Mouse (Mus musculus) stomach, embryonic 15.5 days (tissue): Measurements from ENCODE around the gene Noxa1. TPM values are rescaled to one million over a fixed set of nuclear protein-coding genes. Genes with fewer than 3 reads are reported as not detected.
A peak's percentile ranks its signal among the peaks of the same experiment; 100 is the strongest.

Experiments
- ATAC-seq: fragments of 200-750 bp; cut with Nextera tagmentation; 2 replicates; pipeline ENCODE4 v1.8.0; 2017; ENCODE audit warnings: low read depth, moderate number of reproducible peaks, moderate TSS enrichment; ENCODE audit not compliant: insufficient read depth, low FRiP score
- H3K27ac ChIP-seq: fragments of 300-500 bp; sonication (generic); 2 replicates; pipeline ENCODE4 v1.5.1; 2015; ENCODE audit warnings: mild to moderate bottlenecking, inconsistent platforms
- H3K27me3 ChIP-seq: fragments of 300-500 bp; sonication (generic); replicated peaks from 2 replicates; pipeline ENCODE4 v1.6.1; 2015; ENCODE audit warnings: inconsistent platforms
- H3K36me3 ChIP-seq: fragments of 300-500 bp; sonication (generic); 2 replicates; pipeline ENCODE4 v1.6.1; 2015; ENCODE audit warnings: inconsistent platforms
- H3K4me1 ChIP-seq: fragments of 300-500 bp; sonication (generic); 2 replicates; pipeline ENCODE4 v1.6.1; 2015; ENCODE audit warnings: inconsistent platforms
- H3K4me2 ChIP-seq: fragments of 300-500 bp; sonication (generic); 2 replicates; pipeline ENCODE4 v1.6.1; 2015; ENCODE audit warnings: mild to moderate bottlenecking, inconsistent platforms
- H3K4me3 ChIP-seq: fragments of 300-500 bp; sonication (generic); replicated peaks from 2 replicates; pipeline ENCODE4 v1.5.1; 2015; ENCODE audit warnings: inconsistent platforms
- H3K9ac ChIP-seq: fragments of 300-500 bp; sonication (generic); 2 replicates; pipeline ENCODE4 v1.6.1; 2015; ENCODE audit warnings: inconsistent platforms
- H3K9me3 ChIP-seq: fragments of 300-500 bp; sonication (generic); 2 replicates; pipeline ENCODE4 v1.6.1; 2016; ENCODE audit warnings: inconsistent platforms
- WGBS: fragments of 180-500 bp; shearing (Covaris S2); methylation state at CpG from one replicate; pipeline ENCODE4 v1.1.7; 2015; 5-methylcytosine and 5-hydroxymethylcytosine counted together
- polyA plus RNA-seq: library from polyadenylated mRNA; unstranded; fragments of >200 nt; fragmentation: Nextera tagmentation; extraction: Ambion mirVana; gene quantifications from 2 replicates; pipeline ENCODE4 v1.2.1, GENCODE M21; 2015

The Noxa1 gene
- polyA plus RNA-seq, 1 experiment from 2014 or later = 11.4 TPM

DNA sequence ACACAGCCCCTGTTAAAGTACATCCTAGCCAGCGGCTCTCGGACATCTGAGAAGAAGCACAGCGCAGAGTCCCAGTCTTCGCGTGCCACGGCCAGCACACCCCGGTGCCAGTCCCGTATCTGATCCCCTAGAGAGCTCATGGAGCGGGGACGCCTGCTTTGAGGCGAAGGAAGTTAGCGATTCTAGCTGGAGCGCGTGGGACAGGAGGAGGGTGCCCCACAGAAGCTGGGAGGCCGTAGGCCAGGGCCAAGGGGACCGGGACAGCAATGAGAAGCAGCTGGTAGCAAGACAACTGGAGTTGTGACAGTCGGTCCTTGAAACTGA, 202 bp downstream of the Noxa1 start:
- Histone ChIP-seq H3K4me1 (peaks cover 8% of the 10 kb centered on the region; the same call in 1 of the 2 replicates), H3K36me3 (no peaks in the 10 kb centered on the region), H3K9me3 (no peaks in the 10 kb centered on the region), H3K9ac (0 out of 2 replicates have a peak overlapping the region, but pooled peaks have one; percentile 19), H3K27me3 (no peaks in the 10 kb centered on the region), H3K27ac (no peak overlapping the region), H3K4me3 (peak overlapping the region; percentile 25), H3K4me2 (peak overlapping the region; percentile 56)
- WGBS = 41% methylated on average over 17 of the region's 17 CpGs
- ATAC-seq = no peak; the same call in 1 of the 2 replicates

DNA sequence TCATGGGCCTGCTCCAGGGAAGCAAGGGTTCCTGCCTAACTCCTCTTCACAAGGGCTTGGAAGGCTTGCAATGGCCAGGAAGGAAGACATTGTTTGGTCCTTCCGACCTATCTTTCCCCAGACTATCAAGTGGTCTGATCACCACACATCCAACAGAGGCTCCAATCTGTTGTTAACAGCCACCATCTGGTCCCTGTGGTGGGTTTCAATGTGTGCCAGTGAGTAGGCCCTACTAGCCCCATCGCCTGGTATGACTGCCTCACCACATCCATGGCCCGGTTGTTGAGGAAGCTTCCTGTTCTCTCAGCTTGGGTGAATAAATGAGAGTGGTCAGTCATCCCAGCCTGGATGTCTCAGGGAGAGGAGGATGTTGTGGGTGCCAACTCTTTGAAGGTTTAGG, 6.3 kb downstream of the Noxa1 start:
- no peak for ATAC-seq

DNA sequence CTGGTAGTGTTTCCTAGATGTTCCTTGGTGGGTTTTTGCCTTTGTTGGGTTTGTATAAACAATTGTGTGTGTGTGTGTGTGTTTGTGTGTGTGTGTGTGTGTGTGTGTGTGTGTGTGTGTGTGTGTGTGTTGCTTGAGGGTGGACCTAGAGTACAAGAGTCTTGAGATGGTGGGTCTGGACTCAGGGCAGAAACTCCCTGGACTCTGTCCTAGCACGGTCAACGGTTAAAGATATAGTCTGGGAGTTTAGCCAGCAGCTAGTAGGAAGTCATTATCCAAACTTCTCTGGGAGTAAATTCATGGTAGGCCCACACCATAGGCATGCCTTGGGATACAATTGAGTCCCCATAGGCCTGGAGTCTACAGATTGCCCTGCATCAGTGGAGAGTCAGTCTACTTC, 7.1 kb downstream of the Noxa1 start:
- Histone ChIP-seq H3K27me3 (no peaks in the 10 kb centered on the region), H3K36me3 (no peaks in the 10 kb centered on the region), H3K4me2 (no peak overlapping the region), H3K27ac (no peak overlapping the region), H3K9me3 (no peaks in the 10 kb centered on the region), H3K4me1 (0 out of 2 replicates have a peak, but pooled peaks cover 4% of the 10 kb centered on the region), H3K4me3 (no peak overlapping the region), H3K9ac (no peak overlapping the region)
- WGBS = 92% methylated on average over 2 of the region's 2 CpGs
- no peak for ATAC-seq

More for the DNA sequence above, 6.3 kb downstream of the Noxa1 start:
- H3K27ac ChIP-seq = no peak overlapping the region
- no peak overlapping the region for H3K9ac ChIP-seq
- no peak overlapping the region for H3K4me3 ChIP-seq
- no peaks in the 10 kb centered on the region for H3K9me3 ChIP-seq
- no peaks in the 10 kb centered on the region for H3K27me3 ChIP-seq
- H3K4me1 ChIP-seq = 0 out of 2 replicates have a peak, but pooled peaks cover under 1% of the 10 kb centered on the region
- H3K36me3 ChIP-seq = no peaks in the 10 kb centered on the region
- 73% methylated on average over 3 of the region's 3 CpGs for WGBS
- no peak overlapping the region for H3K4me2 ChIP-seq

DNA sequence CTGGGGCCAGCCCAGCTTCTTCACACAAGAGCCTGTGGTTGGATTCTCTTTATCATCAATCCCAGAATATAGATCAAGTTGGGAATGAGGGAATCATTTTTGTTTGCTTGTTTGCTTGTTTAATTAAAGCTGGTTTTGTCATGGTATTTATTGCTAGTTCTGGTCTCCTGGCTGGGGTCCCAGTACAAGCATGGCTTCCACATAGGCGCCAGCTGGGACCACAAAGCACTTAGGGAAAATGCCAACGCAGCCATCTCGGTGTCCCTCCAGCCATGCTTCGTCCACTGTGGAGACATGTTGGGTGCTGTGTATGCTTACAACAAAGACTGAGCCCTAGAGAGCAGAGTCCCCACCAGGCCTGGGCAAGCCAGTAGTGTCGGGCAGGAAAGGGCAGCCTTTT, 9.4 kb downstream of the Noxa1 start:
- Histone ChIP-seq H3K36me3 (no peaks in the 10 kb centered on the region), H3K4me1 (0 out of 2 replicates have a peak, but pooled peaks cover 4% of the 10 kb centered on the region), H3K27me3 (no peaks in the 10 kb centered on the region), H3K27ac (no peak overlapping the region), H3K4me2 (no peak overlapping the region), H3K9me3 (no peaks in the 10 kb centered on the region), H3K9ac (no peak overlapping the region), H3K4me3 (no peak overlapping the region)
- no peak for ATAC-seq
- WGBS = 87% methylated on average over 5 of the region's 5 CpGs

DNA sequence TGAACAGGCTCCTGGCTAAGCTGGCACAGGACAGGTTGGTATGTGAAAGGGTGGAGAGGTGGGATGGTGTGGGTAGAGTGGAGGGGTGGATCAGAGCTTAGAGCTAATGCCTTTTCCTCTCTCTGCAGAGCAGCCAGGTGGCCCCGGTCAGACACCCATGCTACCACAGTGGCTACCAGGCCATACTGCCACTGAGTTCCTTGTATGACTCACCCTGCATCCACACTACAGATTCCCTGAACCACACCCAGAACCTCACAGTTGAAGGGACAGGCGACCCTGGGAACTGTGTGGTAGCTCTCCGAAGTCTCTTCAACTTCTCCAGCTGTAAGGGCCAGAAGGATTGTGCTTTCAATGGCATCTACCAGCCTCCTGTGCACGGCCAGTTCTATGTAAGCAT, 11.3 kb downstream of the Noxa1 start:
- 77% methylated on average over 4 of the region's 4 CpGs for WGBS

DNA sequence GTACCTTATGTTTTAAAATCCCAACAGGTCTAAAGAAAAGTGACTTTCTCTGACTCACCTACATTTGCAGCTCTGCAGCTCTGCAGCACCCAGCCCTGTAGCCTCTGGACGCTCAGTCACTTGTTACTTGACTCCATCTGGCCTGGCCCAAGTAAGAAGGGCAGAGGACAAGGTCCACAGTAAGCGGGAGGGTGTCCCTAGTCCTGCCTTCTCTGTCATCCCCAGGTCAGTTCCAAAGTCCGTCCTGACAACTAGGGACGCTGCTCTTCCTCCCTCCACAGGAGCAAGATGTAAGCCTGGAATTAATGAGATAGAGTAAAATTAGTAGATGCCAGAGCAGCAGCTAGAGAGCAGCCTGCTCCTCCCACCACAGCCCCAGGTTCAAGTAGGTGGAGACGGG, 14.9 kb downstream of the Noxa1 start, which contains the start of gene Entpd8:
Entpd8 (plus strand) TSS at position 229 of the 400 bp plus-strand sequence.
- WGBS = 50% methylated on average over 5 of the region's 5 CpGs
- Histone ChIP-seq H3K36me3 (no peaks in the 10 kb centered on the region), H3K27ac (peak within 1 kb of the TSS; percentile 46; the same call in 1 of the 2 replicates), H3K4me1 (0 out of 2 replicates have a peak, but pooled peaks cover 4% of the 10 kb centered on the region), H3K9ac (no peak within 1 kb of the TSS), H3K4me2 (no peak within 1 kb of the TSS), H3K9me3 (no peaks in the 10 kb centered on the region), H3K4me3 (no peak within 1 kb of the TSS), H3K27me3 (no peaks in the 10 kb centered on the region)
- ATAC-seq = peak; percentile 35; the same call in 1 of the 2 replicates

More for the DNA sequence above, 11.3 kb downstream of the Noxa1 start:
- ATAC-seq = peak; percentile 51
- no peaks in the 10 kb centered on the region for H3K27me3 ChIP-seq
- H3K4me1 ChIP-seq = 0 out of 2 replicates have a peak, but pooled peaks cover 4% of the 10 kb centered on the region
- H3K27ac ChIP-seq = no peak overlapping the region
- no peak overlapping the region for H3K4me3 ChIP-seq
- H3K9me3 ChIP-seq = no peaks in the 10 kb centered on the region
- no peak overlapping the region for H3K9ac ChIP-seq
- H3K36me3 ChIP-seq = no peaks in the 10 kb centered on the region
- no peak overlapping the region for H3K4me2 ChIP-seq

DNA sequence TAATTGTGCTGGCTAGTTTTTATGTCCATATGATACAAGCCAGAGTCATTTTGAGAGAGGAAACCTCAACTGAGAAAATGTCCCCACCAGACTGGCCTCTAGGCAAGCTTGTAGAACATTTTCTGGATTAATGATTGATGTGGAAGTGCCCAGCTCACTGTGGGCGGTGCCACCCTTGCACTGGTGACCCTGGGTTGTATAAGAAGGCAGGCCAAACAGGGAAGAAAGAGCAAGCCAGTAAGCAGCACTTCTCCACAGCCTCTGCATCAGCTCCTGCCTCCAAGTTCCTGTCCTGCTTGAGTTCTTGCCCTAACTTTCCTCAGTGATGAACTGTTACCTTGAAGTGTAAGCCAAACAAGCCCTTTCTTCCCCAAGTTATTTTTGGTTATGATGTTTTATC, 16.0 kb downstream of the Noxa1 start:
- no peak for ATAC-seq
- Histone ChIP-seq H3K27ac (no peak overlapping the region), H3K4me1 (0 out of 2 replicates have a peak, but pooled peaks cover 4% of the 10 kb centered on the region), H3K4me3 (no peak overlapping the region), H3K9me3 (no peaks in the 10 kb centered on the region), H3K36me3 (no peaks in the 10 kb centered on the region), H3K27me3 (no peaks in the 10 kb centered on the region), H3K9ac (no peak overlapping the region), H3K4me2 (no peak overlapping the region)
- WGBS = 73% methylated on average over 1 of the region's 1 CpGs

DNA sequence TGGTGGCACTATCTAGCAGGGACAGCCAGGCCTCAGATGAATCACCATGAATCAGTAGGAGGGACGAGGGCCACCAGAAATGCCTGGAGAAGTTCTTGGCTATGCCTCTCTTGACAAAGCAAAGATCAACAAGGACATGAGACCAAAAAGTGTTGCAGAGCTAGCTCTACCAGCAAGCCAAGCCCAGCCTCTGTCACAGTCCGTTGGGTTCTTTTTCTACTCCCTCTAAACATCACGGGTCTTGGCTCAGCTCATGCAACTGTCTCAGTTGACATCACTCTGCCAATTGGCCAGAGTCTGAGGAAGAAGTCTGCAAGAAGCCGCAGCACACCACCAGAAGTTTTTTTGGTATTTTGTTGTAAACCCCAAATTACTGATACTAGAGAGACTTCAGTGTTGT, 19.4 kb downstream of the Noxa1 start:
- Histone ChIP-seq H3K9ac (no peak overlapping the region), H3K9me3 (no peaks in the 10 kb centered on the region), H3K27ac (no peak overlapping the region), H3K4me3 (no peak overlapping the region), H3K4me2 (no peak overlapping the region), H3K4me1 (no peaks in the 10 kb centered on the region), H3K27me3 (no peaks in the 10 kb centered on the region), H3K36me3 (no peaks in the 10 kb centered on the region)
- ATAC-seq = no peak
- 65% methylated on average over 4 of the region's 4 CpGs for WGBS

DNA sequence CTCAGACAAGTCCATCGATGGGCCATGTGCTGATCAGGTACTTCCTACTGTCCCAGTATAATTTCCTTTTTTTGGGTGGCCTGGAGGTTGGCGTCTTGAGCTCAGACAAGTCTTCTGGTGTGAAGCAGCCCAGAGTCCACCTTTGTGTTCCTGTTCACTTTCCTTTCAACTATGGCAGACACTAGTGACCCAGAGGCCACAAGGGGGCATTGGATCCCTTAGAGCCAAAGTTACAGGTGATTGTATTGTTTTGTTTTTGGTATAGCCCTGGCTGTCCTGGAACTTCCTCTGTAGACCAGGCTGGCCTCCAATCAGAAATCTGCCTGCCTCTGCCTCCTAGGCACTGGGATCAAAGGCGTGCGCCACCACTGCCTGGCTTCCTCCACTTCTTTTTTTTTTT, 22.6 kb downstream of the Noxa1 start:
- no peak overlapping the region for H3K9ac ChIP-seq
- 87% methylated on average over 4 of the region's 4 CpGs for WGBS
- H3K4me2 ChIP-seq = no peak overlapping the region
- ATAC-seq = no peak
- no peaks in the 10 kb centered on the region for H3K9me3 ChIP-seq
- no peaks in the 10 kb centered on the region for H3K4me1 ChIP-seq
- no peaks in the 10 kb centered on the region for H3K27me3 ChIP-seq
- no peaks in the 10 kb centered on the region for H3K36me3 ChIP-seq
- no peak overlapping the region for H3K27ac ChIP-seq
- no peak overlapping the region for H3K4me3 ChIP-seq

DNA sequence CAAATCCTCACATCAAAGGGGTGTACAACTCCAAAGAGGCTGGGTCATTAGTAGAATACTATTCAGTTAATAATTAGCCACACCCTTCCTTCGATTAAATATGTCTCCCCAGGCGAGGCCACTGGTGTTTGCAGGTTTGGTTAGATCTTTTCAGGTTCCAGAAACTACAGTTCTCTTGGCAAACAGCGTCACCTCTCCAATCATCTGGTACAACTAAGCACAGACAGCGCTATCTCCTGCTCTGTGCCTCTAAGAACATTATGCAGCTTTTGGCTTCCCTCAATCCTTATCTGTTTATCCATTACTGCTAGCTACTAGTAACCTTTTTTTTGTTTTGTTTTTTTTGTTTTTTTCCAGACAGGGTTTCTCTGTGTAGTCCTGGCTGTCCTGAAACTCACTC, 25.4 kb downstream of the Noxa1 start:
- WGBS = 67% methylated on average over 4 of the region's 4 CpGs
- H3K4me1 ChIP-seq = no peaks in the 10 kb centered on the region
- H3K9me3 ChIP-seq = no peaks in the 10 kb centered on the region
- H3K27ac ChIP-seq = no peak overlapping the region
- H3K36me3 ChIP-seq = no peaks in the 10 kb centered on the region
- no peak overlapping the region for H3K9ac ChIP-seq
- ATAC-seq = no peak
- no peak overlapping the region for H3K4me2 ChIP-seq
- no peak overlapping the region for H3K4me3 ChIP-seq
- no peaks in the 10 kb centered on the region for H3K27me3 ChIP-seq

DNA sequence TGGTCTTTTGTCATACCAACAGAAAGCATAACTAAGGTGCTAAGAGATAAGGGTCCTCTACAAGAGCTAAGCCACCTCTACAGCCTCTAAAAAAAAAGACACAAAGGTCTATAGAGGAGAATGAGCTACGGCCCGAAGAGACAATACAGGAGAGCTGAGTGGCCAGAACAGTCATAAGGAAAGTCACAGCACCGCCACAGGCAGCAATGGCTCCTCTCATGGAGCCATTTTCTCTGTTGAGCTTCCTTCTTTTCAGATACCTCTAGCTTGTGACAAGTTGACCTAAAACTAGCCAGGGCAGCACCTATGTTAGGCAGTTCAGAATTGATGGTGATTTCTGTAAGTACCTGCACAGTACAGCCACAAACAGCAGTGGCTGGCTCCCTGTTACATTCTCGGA, 28.4 kb downstream of the Noxa1 start:
- no peak overlapping the region for H3K27ac ChIP-seq
- WGBS = 78% methylated on average over 4 of the region's 4 CpGs
- H3K9me3 ChIP-seq = no peaks in the 10 kb centered on the region
- no peak for ATAC-seq
- H3K36me3 ChIP-seq = 0 out of 2 replicates have a peak, but pooled peaks cover 3% of the 10 kb centered on the region
- no peaks in the 10 kb centered on the region for H3K27me3 ChIP-seq
- no peaks in the 10 kb centered on the region for H3K4me1 ChIP-seq
- H3K4me3 ChIP-seq = no peak overlapping the region
- H3K9ac ChIP-seq = no peak overlapping the region
- no peak overlapping the region for H3K4me2 ChIP-seq

DNA sequence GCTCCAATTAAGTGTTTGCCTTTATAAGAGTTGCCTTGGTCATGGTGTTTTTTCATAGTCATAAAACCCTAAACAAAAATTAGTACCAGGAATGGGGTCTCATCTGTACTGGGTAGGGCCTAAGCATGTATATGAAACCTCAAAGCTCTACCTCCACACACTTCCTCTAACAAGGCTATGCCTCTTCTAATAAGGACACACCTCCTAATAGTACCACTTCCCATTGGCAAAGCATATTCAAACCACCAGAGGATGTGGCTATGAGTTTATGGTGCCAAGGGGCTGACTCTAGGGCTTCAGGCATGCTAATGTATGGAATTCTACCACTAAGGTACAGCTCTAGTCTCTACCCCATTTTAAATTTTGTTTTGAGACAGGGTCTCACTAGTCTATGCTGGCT, 29.4 kb downstream of the Noxa1 start:
- Histone ChIP-seq H3K4me3 (no peak overlapping the region), H3K9ac (no peak overlapping the region), H3K4me1 (no peaks in the 10 kb centered on the region), H3K4me2 (no peak overlapping the region), H3K27ac (no peak overlapping the region), H3K27me3 (no peaks in the 10 kb centered on the region), H3K36me3 (0 out of 2 replicates have a peak, but pooled peaks cover 8% of the 10 kb centered on the region), H3K9me3 (no peaks in the 10 kb centered on the region)
- ATAC-seq = no peak

DNA sequence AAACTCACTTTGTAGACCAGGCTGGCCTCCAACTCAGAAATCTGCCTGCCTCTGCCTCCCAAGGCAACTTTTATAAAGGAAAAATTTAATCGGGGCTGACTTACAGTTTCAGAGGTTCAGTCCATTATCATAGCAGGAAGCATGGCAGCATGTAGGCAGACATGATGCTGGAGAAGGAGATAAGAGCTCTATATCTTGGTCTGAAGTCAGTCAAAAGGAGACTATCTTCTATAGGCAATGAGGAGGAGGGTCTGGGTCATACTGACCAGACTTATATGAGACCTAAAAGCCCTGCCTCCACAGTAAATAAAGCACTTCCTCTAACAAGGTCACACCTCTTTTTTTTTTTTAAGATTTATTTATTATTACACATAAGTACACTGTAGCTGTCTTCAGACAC, 30.7 kb downstream of the Noxa1 start:
- H3K27ac ChIP-seq = no peak overlapping the region
- 85% methylated on average over 1 of the region's 1 CpGs for WGBS

More for the DNA sequence above, 30.7 kb downstream of the Noxa1 start:
- Histone ChIP-seq H3K4me3 (no peak overlapping the region), H3K4me2 (no peak overlapping the region), H3K9ac (no peak overlapping the region), H3K36me3 (peaks cover 14% of the 10 kb centered on the region; the same call in 1 of the 2 replicates), H3K9me3 (no peaks in the 10 kb centered on the region), H3K27me3 (no peaks in the 10 kb centered on the region), H3K4me1 (no peaks in the 10 kb centered on the region)
- no peak for ATAC-seq
